Mouse (Mus musculus) heart, postnatal 0 days (tissue): ENCODE measurements around the gene Map2.

Experiments
- CTCF ChIP-seq: IDR thresholded peaks from 2 replicates; pipeline ENCODE4 v1.5.1; 2016; ENCODE audit warnings: antibody characterized with exemption, control low read depth, low read depth
- EP300 ChIP-seq: IDR thresholded peaks from 2 replicates; pipeline ENCODE4 v1.6.1; 2016; ENCODE audit warnings: antibody characterized with exemption, low read depth

DNA sequence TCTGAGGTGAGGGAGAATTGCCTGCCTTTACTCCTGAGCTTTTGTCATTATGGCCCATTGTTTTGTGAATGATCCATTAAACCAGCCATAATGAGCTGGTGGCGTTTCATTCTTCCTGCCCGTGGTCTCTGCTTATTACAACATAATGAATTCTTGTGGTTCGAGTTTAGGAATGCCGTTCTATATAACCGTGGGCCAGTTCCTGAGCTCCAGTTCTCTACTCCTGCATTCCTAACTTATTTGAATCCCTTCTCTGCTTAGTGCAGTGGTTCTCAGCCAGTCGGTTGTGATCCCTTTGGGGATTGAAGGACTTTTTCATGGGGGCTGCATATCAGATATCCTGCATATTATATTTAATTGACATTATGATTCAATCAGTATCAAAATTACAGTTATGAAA, 153.9 kb downstream of the Map2 start:
- TF ChIP-seq EP300 (no peak), CTCF (no peak)
